Mouse (Mus musculus): ENCODE data around the gene Fam20b.
"Not testable (repeated sequence)": the region's sequence is repeated elsewhere in the genome, so short reads cannot be mapped to it uniquely, and the experiment has no call there.

Fam20b gene

GRCm38 (mm10) chr1:156672720-156673475, 46.0 kb downstream of the Fam20b start:
- no peak for DNase-seq (ENCODE audit: low spot score in 2 of 2)

- DNase-seq (ENCODE audit: low spot score in 2 of 2) = no peak
Measured at GRCm38 (mm10) chr1:156671921-156672320, 47.0 kb downstream of the Fam20b start.

GRCm38 (mm10) chr1:156669208-156669983, 49.5 kb downstream of the Fam20b start:
- no peak for DNase-seq (ENCODE audit: low spot score in 2 of 2)

DNA sequence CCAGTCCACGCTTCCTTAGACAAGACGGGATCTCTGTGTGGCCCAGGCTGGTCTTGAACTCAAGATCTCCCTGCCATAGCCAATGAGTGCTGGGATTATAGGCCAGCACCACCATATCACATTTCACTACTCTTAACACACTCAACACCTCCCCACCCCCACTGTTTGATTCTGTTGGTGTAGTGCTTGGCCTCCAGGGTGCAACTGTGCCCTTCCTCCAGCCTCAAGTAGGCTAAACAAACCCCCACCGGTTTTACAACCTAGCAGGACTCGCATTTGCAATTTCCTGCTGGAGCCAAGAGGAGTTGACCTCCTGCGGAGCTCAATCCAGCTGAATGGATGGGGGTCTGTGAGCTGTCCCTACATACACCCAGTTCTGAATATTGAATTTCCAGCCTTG, 50.3 kb downstream of the Fam20b start:
- DNase-seq (ENCODE audit: low spot score in 2 of 2) = no peak

DNA sequence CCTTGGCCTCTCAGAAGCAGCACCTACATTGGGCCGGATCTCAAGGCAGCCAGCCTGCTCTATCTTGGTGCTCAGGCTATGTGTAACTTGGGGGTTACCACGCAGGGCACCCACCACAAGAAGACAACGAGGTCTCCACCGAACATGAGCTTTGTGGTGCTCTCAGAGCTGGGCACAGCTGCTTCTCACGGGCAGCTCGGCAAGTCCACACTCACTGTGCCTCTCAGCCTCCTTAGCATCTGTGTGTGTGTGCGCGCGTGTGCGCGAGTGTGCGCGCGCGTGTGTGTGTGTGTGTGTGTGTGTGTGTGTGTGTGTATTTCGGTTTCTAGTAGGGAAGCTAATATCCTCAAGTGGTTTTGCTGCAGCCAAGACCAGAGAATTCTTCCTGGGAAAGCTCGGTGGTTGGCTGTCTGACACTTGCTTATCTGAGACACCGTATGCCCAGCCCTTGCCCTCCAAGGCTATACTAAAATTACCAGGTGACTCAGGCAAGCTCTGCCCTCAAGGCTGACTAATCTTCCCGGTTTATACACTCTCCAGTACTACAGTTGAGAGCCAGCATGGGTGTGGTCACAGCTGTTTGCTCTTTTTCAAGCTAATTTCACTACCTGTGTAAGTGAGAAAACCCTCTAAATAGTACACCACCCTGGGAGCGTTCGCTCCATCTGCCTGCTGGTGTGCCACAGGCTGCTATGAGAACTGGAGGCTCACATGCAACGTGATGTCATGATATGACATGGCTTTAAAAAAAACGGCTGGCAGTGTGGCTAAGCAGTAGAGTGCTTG, 51.6 kb downstream of the Fam20b start:
- DNase-seq (ENCODE audit: low spot score in 2 of 2) = no peak

GRCm38 (mm10) chr1:156665777-156666176, 53.1 kb downstream of the Fam20b start:
- DNase-seq (ENCODE audit: low spot score in 2 of 2) = no peak

DNA sequence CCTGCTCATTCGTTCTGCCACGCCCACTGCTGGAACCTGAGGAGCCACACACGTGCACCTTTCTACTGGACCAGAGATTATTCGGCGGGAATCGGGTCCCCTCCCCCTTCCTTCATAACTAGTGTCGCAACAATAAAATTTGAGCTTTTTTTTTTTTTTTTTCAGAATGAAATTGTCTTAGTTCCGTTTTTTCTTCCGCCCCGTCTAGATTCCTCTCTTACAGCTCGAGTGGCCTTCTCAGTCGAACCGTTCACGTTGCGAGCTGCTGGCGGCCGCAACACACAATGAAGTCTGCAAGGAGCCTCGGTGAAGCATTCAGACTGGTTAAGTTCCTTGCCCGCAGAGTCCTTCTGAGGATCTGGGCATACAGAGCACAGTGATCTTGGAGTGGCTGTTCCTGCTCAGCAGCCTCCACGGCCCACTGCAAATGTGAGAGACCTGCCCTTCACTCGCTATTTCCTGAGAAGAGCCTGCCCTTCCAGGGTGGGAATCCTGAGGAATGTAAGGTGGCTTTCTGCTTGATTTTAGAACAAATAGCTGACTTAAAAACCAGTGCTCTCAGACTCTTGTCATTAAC, 58.1 kb downstream of the Fam20b start:
- DNase-seq (ENCODE audit: low spot score in 2 of 2) = not testable (repeated sequence)

- no peak for DNase-seq (ENCODE audit: low spot score in 2 of 2)
Measured at GRCm38 (mm10) chr1:156659906-156660659, 58.8 kb downstream of the Fam20b start.

- no peak for DNase-seq (ENCODE audit: low spot score in 2 of 2)
Measured at GRCm38 (mm10) chr1:156658676-156659075, 60.2 kb downstream of the Fam20b start.

DNA sequence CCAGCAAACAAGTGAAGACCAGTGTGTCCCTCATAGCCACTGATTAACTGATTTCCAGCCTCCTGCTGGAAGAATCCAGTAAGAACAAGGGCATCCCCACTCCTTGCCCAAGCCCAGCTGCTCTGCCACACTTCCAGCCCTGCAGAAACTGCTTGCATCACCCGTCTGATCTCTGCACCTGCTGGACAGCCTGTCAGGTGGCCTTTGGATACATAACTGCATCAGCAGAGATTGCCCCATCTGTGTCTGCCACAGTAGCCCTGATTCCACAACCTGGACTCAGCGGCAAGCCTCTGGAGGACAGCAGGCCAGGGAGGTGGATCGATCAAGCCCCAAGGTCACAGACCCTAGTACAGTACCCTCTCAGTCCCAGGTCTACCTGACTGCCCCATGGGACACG, 61.4 kb downstream of the Fam20b start:
- DNase-seq (ENCODE audit: low spot score in 2 of 2) = no peak

DNA sequence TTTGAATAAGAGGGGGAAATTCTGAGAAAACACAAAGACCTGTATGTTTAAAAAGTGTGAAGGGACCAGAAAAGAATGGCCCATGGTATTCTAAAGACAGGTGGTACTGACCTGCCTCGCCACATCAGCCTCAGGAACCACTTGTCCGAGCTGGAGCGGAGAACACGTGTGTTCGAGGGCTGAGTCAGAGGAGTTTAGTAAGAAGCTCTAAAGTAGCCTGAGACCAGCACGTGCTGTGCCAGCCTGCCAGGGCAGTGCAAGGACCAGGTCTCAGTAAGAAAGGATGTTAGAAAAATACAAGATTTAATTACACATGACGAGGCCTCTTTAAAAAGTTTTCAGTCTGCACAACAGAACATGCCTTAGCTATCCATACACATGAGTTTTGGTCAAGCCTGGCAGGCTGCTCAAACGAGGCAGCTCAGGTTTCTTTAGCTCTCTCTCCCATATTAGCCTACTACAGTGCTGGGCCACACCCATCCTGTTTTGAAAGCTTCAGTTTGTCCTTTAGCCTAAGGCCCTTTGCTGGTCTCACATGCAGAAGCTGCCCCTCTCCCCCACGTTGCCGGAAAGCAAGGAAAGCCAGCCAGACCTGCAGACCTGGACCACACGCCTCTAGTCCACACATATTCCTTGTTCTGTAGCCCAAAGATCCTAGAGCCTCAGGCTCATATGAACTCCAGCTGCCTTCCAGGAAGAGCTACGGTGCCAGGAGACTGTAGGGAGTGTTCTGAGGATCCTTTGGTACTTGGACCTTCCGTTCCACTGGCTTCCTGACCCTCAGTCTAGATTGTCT, 64.0 kb downstream of the Fam20b start:
- no peak for DNase-seq (ENCODE audit: low spot score in 2 of 2)

- no peak for DNase-seq (ENCODE audit: low spot score in 2 of 2)
Measured at GRCm38 (mm10) chr1:156652189-156652822, 66.6 kb downstream of the Fam20b start.

DNA sequence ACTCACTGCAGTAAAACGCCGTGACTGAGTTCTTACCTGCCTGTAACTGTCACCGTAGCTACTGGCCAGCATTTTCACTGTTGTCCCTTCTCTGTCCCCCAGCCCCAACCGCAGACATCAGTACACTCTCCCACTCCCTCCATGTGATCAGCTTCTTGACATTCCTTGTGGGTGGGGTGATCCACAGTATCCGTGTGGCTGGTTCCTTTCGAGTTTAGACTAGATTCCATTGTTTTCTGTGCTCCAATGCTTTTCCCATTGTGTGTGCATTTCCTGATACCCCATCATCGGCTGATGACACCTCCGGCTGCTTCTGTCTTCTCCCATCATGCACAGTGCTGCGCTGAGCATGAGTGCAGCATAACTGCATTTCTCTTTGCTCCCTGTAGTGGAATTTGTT, 68.3 kb downstream of the Fam20b start:
- no peak for DNase-seq (ENCODE audit: low spot score in 2 of 2)

GRCm38 (mm10) chr1:156648705-156649104, 70.2 kb downstream of the Fam20b start:
- DNase-seq (ENCODE audit: low spot score in 2 of 2) = no peak

- DNase-seq (ENCODE audit: low spot score in 2 of 2) = no peak
Measured at GRCm38 (mm10) chr1:156645971-156646370, 72.9 kb downstream of the Fam20b start.

GRCm38 (mm10) chr1:156644780-156645523, 73.9 kb downstream of the Fam20b start:
- no peak for DNase-seq (ENCODE audit: low spot score in 2 of 2)

GRCm38 (mm10) chr1:156644061-156644460, 74.8 kb downstream of the Fam20b start:
- no peak for DNase-seq (ENCODE audit: low spot score in 2 of 2)

DNA sequence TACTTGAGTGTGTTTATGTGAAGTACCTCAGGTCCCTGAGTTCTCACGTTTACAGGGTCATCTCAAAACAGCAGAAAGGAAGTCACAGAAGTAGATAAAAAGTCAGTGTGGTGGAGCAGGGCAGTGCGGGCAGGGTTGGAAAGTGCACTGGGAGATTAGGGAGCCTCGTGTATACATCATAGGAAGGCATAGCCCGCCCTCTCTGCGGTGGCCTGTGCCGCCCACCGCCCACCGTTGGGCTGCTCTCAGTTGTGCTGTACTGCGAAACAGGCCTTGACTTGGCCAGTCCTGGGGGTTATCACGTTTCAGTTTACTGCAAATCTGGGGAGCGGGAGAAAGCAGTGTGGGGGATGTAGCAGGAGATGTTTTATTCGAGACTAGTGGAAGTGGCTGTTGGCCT, 76.1 kb downstream of the Fam20b start:
- DNase-seq (ENCODE audit: low spot score in 2 of 2) = no peak

DNA sequence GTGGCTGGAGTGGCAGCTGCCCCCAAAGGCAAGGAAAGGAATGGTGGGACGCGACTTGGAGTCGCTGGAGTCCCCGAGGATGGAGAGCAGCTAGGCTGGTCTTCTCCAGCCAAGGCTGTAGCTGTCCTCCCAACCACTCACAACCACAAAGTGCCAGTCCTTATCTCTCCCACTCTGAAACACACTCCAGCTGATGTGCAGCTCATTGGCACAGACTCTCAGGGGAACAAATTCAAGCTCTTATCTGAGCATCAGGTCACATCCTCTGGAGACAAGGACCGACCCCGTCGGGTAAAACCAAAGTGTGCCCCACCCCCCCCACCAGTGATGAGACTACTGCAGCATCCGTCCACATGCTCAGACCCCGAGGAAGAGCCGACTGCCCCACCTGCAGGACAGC, 77.1 kb downstream of the Fam20b start:
- DNase-seq (ENCODE audit: low spot score in 2 of 2) = no peak
